Mouse (Mus musculus): Measurements from ENCODE around the gene Faf2.

GRCm38 (mm10) chr13:54581385-54581784, 40.2 kb upstream of the Faf2 start:
- TF ChIP-seq POLR2AphosphoS2 (IDR thresholded peaks at IDR 0.05; ENCODE audit: low read length), result no peak
- no peak for TF ChIP-seq ZKSCAN1 (IDR thresholded peaks at IDR 0.05; ENCODE audit: low read depth, low read length)
- no peak for TF ChIP-seq POLR2AphosphoS5 (IDR thresholded peaks at IDR 0.05; ENCODE audit: borderline replicate concordance, low read depth, low read length)
